Mouse (Mus musculus): ENCODE measurements around the gene Pim1. TPM values are rescaled to one million over a fixed set of nuclear protein-coding genes. Genes with fewer than 3 reads are reported as not detected.
"Not testable (repeated sequence)": the region's sequence is repeated elsewhere in the genome, so short reads cannot be mapped to it uniquely, and the experiment has no call there.

Gene Pim1
- polyA plus RNA-seq, 1 experiment from 2014 or later = 13.5 TPM

DNA sequence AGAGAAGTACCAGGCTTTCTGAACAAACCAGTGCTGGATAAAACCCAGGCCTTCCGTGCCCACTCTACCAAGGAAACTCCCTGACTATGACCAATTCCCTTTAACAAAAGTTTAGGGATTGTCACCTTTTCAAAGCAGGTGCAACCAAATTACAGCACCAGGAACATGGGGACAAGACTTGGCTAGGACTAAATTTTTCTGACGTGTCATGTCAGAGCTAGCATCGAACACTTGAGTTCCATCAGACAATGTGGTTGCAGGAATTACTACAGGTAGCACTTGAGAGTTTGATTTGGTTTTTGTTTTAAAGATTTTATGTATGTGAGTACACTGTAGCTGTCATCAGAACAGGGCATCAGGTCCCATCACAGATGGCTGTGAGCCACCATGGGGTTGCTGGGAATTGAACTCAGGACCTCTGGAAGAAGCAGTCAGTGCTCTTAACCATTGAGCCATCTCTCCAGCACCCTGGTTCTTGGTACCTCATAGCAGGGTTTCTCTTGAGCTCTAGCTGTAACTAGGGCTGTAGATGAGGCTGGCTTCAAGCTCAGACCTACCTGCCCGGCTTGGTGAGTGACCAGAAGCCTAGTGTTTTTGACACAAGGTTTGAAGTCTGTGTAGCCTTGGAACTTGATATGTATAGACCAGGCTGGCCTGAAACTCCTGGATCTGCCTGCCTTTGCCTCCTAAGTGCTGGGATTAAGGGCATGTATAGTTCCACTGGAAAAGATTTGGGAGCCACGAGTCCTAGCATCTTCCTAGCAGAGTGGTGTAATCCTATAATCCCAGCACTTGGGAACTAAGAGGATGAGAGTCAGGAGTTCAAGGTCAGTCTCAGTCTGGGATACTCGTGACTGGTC is 5.9 kb downstream of the Pim1 start:
- H3K4me2 ChIP-seq (ENCODE audit: low read depth, low read length) = no peak overlapping the region
- no peaks in the 10 kb centered on the region for H3K27me3 ChIP-seq (ENCODE audit: control insufficient read depth, insufficient read depth, low read length)
- no peaks in the 10 kb centered on the region for H3K9me3 ChIP-seq (replicated peaks; ENCODE audit: control insufficient read depth, low read length)
- H3K36me3 ChIP-seq (ENCODE audit: control insufficient read depth, insufficient read depth, low read length) = peaks cover 9% of the 10 kb centered on the region; the same call in 1 of the 2 replicates
- 78% methylated on average over 6 of the region's 6 CpGs for WGBS
- no peak overlapping the region for H3K9ac ChIP-seq (ENCODE audit: low read length)
- peaks cover 17% of the 10 kb centered on the region for H3K4me1 ChIP-seq (ENCODE audit: control insufficient read depth, insufficient read depth, low read length)
- no peak overlapping the region for H3K4me3 ChIP-seq (replicated peaks; ENCODE audit: low read length)
- no peak for ATAC-seq (ENCODE audit: insufficient read depth, low FRiP score)
- no peak overlapping the region; the same call in 1 of the 2 replicates for H3K27ac ChIP-seq (ENCODE audit: low read length)

DNA sequence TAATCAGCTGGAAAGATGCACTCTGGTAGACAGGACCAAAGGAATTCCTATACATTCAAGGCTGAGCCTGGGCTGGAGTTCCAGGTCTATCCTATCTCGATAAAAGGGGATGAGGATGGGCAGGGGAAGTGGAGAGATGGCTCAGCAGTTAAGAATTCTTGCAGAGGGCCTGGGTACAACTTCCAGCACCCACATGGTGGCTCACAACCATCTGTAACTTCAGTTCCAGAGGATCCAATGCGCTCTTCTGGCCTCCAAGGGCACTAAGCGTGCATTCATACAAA is 6.5 kb downstream of the Pim1 start:
- WGBS = 85% methylated on average over 3 of the region's 3 CpGs
- Histone ChIP-seq H3K9me3 (replicated peaks; ENCODE audit: control insufficient read depth, low read length) (no peaks in the 10 kb centered on the region), H3K36me3 (ENCODE audit: control insufficient read depth, insufficient read depth, low read length) (peaks cover 9% of the 10 kb centered on the region; the same call in 1 of the 2 replicates), H3K4me3 (replicated peaks; ENCODE audit: low read length) (no peak overlapping the region), H3K4me2 (ENCODE audit: low read depth, low read length) (no peak overlapping the region), H3K9ac (ENCODE audit: low read length) (no peak overlapping the region), H3K4me1 (ENCODE audit: control insufficient read depth, insufficient read depth, low read length) (peaks cover 17% of the 10 kb centered on the region), H3K27me3 (ENCODE audit: control insufficient read depth, insufficient read depth, low read length) (no peaks in the 10 kb centered on the region), H3K27ac (ENCODE audit: low read length) (no peak overlapping the region; the same call in 1 of the 2 replicates)
- no peak for ATAC-seq (ENCODE audit: insufficient read depth, low FRiP score)

DNA sequence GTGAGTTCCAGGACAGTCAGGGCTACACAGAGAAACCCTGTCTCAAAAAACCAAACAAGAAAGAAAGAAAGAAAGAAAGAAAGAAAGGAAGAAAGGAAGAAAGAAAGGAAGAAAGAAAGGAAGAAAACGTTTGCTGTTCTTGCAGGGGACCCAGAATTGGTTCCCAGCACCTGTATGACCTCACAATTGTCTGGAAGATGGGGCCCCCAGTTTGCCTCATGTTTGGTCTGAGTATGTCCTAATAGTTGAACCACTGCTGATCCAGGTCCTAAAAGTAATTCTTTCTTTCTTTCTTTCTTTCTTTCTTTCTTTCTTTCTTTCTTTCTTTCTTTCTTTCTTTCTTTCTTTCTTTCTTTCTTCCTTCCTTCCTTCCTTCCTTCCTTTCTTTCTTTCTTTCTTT is 6.9 kb downstream of the Pim1 start:
- ATAC-seq (ENCODE audit: insufficient read depth, low FRiP score); H3K4me2 ChIP-seq (ENCODE audit: low read depth, low read length); H3K27me3 ChIP-seq (ENCODE audit: control insufficient read depth, insufficient read depth, low read length); H3K36me3 ChIP-seq (ENCODE audit: control insufficient read depth, insufficient read depth, low read length); H3K27ac ChIP-seq (ENCODE audit: low read length); H3K4me3 ChIP-seq (replicated peaks; ENCODE audit: low read length); H3K9ac ChIP-seq (ENCODE audit: low read length); H3K9me3 ChIP-seq (replicated peaks; ENCODE audit: control insufficient read depth, low read length): not testable (repeated sequence)
- 72% methylated on average over 1 of the region's 1 CpGs for WGBS
- H3K4me1 ChIP-seq (ENCODE audit: control insufficient read depth, insufficient read depth, low read length) = peaks cover 21% of the 10 kb centered on the region

DNA sequence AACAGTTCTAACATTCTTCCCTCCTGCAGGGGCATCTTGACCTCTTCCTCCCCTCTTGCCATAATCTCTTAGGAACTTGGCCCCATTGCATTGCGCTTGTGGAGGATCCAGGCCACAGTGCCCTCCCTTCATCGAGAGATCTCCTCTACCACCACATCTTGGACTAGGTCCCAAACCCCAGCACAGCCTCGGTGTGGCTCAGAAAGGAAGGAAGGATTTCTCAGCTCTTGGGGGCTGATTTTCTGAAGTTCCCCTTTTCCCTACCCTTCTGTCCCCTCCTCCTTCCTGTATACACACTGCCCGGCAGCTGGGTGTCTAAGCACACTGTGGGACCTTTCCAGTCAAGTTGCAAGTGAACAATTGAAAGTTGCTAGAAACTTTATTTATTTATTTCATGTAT is 7.5 kb downstream of the Pim1 start:
- Histone ChIP-seq H3K27me3 (ENCODE audit: control insufficient read depth, insufficient read depth, low read length) (no peaks in the 10 kb centered on the region), H3K36me3 (ENCODE audit: control insufficient read depth, insufficient read depth, low read length) (peaks cover 9% of the 10 kb centered on the region; the same call in 1 of the 2 replicates), H3K9me3 (replicated peaks; ENCODE audit: control insufficient read depth, low read length) (no peaks in the 10 kb centered on the region), H3K4me3 (replicated peaks; ENCODE audit: low read length) (no peak overlapping the region), H3K4me2 (ENCODE audit: low read depth, low read length) (no peak overlapping the region), H3K9ac (ENCODE audit: low read length) (no peak overlapping the region), H3K4me1 (ENCODE audit: control insufficient read depth, insufficient read depth, low read length) (peaks cover 23% of the 10 kb centered on the region), H3K27ac (ENCODE audit: low read length) (0 out of 2 replicates have a peak overlapping the region, but pooled peaks have one; percentile 42)
- ATAC-seq (ENCODE audit: insufficient read depth, low FRiP score) = no peak
- 42% methylated on average over 4 of the region's 4 CpGs for WGBS

DNA sequence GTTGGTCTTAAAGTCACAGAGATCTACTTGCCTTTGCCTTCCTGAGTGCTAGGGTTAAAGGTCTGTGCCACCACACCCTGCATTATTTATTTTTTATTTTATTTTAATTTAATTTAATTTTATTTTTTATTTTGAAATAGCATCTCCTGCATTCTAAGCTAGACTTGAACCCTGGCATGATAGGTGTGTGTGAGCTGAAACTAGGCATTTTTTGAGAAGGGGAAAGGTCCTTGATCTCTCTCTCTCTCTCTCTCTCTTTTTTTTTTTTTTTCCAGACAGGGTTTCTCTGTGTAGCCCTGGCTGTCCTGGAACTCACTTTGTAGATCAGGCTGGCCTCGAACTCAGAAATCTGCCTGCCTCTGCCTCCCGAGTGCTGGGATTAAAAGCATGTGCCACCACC is 8.4 kb downstream of the Pim1 start:
- ATAC-seq (ENCODE audit: insufficient read depth, low FRiP score); H3K4me3 ChIP-seq (replicated peaks; ENCODE audit: low read length); H3K27ac ChIP-seq (ENCODE audit: low read length); H3K4me2 ChIP-seq (ENCODE audit: low read depth, low read length); H3K27me3 ChIP-seq (ENCODE audit: control insufficient read depth, insufficient read depth, low read length); H3K36me3 ChIP-seq (ENCODE audit: control insufficient read depth, insufficient read depth, low read length); H3K9ac ChIP-seq (ENCODE audit: low read length); H3K9me3 ChIP-seq (replicated peaks; ENCODE audit: control insufficient read depth, low read length): not testable (repeated sequence)
- 78% methylated on average over 2 of the region's 2 CpGs for WGBS
- H3K4me1 ChIP-seq (ENCODE audit: control insufficient read depth, insufficient read depth, low read length) = peaks cover 18% of the 10 kb centered on the region; the same call in 1 of the 2 replicates

DNA sequence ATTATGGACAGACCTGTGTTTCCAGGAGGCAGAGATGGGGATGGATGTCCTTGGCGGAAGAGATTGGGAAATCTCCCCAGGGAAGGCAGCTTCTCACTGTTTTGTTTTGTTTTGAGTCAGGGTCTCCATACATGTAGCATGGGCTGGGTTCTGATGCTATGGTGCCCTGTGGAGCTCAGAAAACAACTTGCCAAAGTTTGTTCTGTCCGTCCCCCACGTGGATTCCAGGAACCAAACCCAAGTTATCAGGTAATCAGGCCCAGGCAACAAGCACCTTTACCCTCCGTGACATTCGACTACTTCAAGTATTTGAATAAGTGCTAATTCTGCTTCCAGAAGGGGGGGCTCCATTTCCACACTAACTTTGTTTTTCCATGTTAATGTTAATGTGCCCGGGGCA is 9.0 kb downstream of the Pim1 start:
- H3K4me2 ChIP-seq (ENCODE audit: low read depth, low read length) = no peak overlapping the region
- no peaks in the 10 kb centered on the region for H3K9me3 ChIP-seq (replicated peaks; ENCODE audit: control insufficient read depth, low read length)
- no peak overlapping the region for H3K4me3 ChIP-seq (replicated peaks; ENCODE audit: low read length)
- 0 out of 2 replicates have a peak, but pooled peaks cover 3% of the 10 kb centered on the region for H3K36me3 ChIP-seq (ENCODE audit: control insufficient read depth, insufficient read depth, low read length)
- H3K9ac ChIP-seq (ENCODE audit: low read length) = no peak overlapping the region
- H3K27ac ChIP-seq (ENCODE audit: low read length) = no peak overlapping the region
- H3K27me3 ChIP-seq (ENCODE audit: control insufficient read depth, insufficient read depth, low read length) = no peaks in the 10 kb centered on the region
- WGBS = 68% methylated on average over 6 of the region's 6 CpGs
- no peak for ATAC-seq (ENCODE audit: insufficient read depth, low FRiP score)
- peaks cover 17% of the 10 kb centered on the region; the same call in 1 of the 2 replicates for H3K4me1 ChIP-seq (ENCODE audit: control insufficient read depth, insufficient read depth, low read length)

DNA sequence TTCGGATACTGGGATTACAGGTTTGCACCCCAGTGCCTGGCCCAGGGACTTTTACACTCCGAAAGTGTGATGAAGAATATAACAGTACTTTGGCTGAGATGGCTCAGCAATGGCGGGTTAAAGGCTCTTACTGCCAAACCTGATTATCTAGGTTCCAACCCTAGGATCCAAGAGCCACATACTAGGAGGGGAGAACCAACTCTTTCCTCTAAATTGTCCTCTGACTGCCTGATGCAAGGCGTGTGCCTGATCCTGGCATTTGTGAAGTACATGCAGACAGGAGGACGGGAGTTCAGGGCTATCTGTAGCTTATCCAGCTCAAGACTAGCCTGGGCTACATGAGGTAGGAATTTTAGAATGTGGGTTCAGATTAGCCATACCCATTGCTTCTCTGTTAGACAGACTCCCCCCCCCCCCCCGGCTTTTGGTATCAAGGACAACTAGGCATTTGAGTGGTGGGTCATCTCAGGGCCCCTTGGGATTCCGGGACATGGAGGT is 9.7 kb downstream of the Pim1 start:
- ATAC-seq (ENCODE audit: insufficient read depth, low FRiP score) = no peak
- H3K4me2 ChIP-seq (ENCODE audit: low read depth, low read length) = no peak overlapping the region
- peaks cover 15% of the 10 kb centered on the region; the same call in 1 of the 2 replicates for H3K4me1 ChIP-seq (ENCODE audit: control insufficient read depth, insufficient read depth, low read length)
- H3K4me3 ChIP-seq (replicated peaks; ENCODE audit: low read length) = no peak overlapping the region
- no peaks in the 10 kb centered on the region for H3K27me3 ChIP-seq (ENCODE audit: control insufficient read depth, insufficient read depth, low read length)
- H3K36me3 ChIP-seq (ENCODE audit: control insufficient read depth, insufficient read depth, low read length) = no peaks in the 10 kb centered on the region
- H3K9me3 ChIP-seq (replicated peaks; ENCODE audit: control insufficient read depth, low read length) = no peaks in the 10 kb centered on the region
- H3K9ac ChIP-seq (ENCODE audit: low read length) = no peak overlapping the region
- no peak overlapping the region for H3K27ac ChIP-seq (ENCODE audit: low read length)
- 65% methylated on average over 7 of the region's 7 CpGs for WGBS

DNA sequence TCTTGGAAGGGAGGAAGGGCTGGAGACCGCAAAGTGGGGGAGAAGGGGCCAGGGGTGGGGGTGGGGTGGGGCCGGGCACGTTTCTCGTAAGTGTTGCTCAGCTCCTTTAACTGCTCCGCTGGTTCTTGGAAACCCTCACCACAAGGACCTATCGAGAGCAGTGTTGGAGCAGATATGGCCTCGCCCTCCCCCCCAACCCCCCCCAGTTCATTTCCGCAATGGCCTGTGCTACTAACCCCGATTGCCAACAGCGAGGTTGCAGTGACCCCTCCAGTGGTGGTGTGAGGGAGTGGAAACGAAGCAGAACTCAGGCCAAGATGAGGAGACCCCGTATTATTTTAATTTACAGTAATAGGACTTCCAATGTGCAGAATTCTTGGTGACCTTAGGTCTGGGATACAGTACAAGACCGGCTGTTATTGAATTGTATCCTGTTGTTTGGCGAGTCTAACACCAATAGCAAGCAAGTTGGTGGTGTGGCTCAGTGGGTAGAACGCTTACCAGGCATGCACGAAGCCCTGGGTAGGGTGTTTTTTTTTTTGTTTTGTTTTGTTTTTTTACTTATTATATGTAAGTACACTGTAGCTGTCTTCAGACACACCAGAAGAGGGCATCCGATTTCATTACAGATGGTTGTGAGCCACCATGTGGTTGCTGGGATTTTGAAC is 10.4 kb downstream of the Pim1 start:
- Histone ChIP-seq H3K4me2 (ENCODE audit: low read depth, low read length) (no peak overlapping the region), H3K27me3 (ENCODE audit: control insufficient read depth, insufficient read depth, low read length) (no peaks in the 10 kb centered on the region), H3K36me3 (ENCODE audit: control insufficient read depth, insufficient read depth, low read length) (no peaks in the 10 kb centered on the region), H3K9me3 (replicated peaks; ENCODE audit: control insufficient read depth, low read length) (no peaks in the 10 kb centered on the region), H3K27ac (ENCODE audit: low read length) (no peak overlapping the region), H3K4me1 (ENCODE audit: control insufficient read depth, insufficient read depth, low read length) (peaks cover 15% of the 10 kb centered on the region; the same call in 1 of the 2 replicates), H3K4me3 (replicated peaks; ENCODE audit: low read length) (no peak overlapping the region), H3K9ac (ENCODE audit: low read length) (no peak overlapping the region)
- 64% methylated on average over 17 of the region's 17 CpGs for WGBS
- peak; percentile 42; the same call in 1 of the 2 replicates for ATAC-seq (ENCODE audit: insufficient read depth, low FRiP score)

All from stomach, embryonic 16.5 days (tissue).